Mouse (Mus musculus) heart, adult 8-10 months (tissue): ENCODE measurements around the gene Dohh. TPM values are rescaled to one million over a fixed set of nuclear protein-coding genes. Genes with fewer than 3 reads are reported as not detected.

Experiments
- DNase-seq: peaks from one replicate; pipeline ENCODE4 v3.0.0; 2022; ENCODE audit warnings: low spot score
- total RNA-seq, 4 experiments: library from RNA; stranded (reverse); gene quantifications; 2 replicates each; pipeline ENCODE4 v1.2.4; 2022

Dohh gene
- total RNA-seq, result 10 to 100 TPM; 49.1 to 55.0 (median 53.8) TPM

DNA sequence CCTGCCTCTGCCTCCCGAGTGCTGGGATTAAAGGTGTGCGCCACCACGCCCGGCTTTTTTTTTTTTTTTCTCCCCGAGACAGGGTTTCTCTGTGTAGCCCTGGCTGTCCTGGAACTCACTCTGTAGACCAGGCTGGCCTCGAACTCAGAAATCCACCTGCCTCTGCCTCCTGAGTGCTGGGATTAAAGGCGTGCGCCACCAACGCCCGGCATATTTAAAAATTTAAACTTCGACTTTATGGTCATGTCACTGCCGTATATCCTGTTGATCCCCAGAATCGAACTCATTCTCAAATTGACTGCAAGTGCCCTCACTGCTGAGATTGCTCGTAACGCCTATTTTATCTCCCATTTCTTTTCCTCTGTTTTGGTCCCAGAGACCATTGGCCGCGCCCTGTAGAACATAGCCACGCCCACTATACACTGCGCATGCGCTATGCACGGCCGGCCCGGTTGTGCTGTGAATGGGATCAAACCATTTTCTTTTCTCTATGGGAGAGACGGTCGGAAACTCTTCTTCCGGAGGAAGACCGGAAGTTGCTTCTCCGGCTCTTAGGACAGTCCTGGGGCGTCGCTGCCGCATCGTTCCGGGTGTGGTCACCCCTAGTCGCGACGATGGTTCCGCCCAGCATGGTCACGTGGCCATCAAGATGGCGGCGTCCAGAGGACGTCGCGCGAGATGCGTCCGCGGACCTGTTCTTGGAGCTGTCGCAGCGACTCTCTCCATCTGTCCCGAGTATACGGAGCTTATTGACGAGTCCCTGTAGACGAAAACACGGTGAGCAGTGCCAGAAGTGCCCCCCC, at the start of gene Dohh, which contains the start of gene Gm48551:
Dohh (plus strand) TSS at position 627 of the 803 bp plus-strand sequence.
Gm48551 (plus strand) TSS at position 665 of the 803 bp plus-strand sequence.
- DNase-seq, result peak; percentile 99

DNA sequence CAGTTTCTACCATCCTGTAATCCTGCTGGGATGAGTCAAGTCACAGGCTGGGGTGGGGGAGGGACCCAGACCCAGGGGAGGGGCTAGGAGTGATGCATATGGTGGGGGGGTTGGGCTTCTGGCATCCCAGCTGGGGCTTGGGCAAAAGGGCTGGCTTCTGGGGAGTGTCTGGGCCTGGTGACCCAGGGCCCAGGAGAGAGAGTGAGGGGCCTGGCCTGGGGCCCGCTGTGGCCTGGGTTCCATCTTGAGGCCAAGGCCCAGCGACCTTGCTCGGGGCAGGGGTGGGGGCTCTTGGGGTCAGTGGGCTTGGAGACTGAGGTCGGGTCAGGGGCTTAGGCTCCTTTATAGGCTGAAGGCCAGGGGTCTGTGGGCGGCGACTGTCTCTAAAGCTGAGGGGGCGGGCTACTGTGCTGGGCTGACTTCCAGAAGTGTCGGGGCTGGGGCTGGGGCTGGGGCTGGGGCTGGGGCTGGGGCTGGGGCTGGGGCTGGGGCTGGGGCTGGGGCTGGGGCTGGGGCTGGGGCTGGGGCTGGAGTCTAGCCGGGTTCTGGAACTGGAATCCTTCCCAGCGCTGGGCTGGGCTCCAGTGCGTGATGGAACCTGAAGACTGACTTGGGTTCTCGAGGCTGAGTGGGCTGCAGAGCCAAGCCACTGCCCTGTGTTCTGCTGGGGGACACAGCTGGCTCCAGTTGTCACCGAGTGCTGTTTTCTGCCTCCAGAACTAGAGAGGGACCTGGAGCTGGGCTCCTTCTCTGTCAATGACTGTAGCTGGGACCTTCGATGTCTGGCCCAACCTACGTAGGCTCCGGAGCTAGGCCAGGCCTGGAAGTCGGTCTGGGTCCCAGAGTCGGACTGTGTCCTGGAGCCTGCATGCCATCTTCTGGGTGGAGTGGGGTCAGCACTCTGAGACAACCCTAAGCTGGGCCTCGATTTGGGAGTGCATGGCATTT, 48.6 kb upstream of the Dohh start:
- no peak for DNase-seq

DNA sequence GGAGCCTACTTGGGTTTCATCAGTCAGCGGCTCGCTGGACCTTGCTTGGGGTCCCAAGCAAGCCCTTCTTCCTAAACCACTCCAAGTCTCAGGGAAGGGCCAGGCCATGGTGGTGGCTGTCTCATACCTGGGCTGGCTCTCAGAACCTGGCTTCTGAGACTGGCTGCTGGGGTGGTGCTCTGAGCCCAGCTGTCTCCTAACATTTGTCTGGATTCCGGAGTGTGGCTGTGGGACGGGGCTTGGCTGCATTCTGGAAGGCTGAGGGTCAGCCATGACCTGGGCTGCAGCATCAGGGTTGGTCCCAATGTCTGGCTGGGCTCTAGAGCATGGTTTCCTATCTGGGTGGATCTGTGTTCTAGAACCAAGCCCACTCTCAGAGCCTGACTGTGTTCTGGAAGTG, 47.7 kb upstream of the Dohh start:
- no peak for DNase-seq

DNA sequence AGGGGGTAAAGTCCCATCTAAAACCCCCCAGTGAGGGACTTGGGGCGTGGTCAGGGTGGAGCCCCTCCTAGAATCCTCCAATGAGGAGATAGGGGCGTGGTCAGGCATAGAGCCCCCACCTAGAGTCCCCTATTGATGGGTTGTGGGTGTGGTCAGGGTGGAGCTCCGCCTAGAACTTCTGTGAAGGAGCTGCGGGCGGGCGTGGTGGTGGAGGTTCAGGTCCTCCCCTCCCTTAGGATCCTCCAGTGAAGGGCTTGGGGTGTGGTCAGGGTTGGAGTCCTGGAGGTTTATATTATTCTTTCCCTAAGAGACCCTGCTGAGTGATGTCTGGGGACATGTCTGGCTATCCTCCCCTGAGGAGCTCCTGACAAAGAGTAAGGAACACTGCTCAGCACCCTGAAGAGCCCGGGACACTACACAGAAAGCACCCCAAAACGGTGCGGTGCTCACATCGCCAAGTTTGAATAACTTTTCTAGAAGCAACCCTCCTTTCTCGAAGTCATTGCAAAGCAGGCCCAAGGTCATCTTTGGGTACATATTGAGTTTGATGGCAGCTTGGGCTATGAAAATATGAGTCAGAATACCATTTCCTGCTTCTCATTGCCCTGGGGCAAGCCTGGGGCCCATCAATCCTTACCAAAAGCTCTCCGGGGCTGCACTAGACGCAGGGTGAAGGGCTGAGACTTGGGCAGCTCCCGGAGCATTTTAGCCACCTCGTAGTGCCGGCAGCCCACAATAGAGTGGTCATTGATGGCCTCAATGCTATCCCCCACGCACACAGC, 43.5 kb upstream of the Dohh start:
- DNase-seq, result no peak

DNA sequence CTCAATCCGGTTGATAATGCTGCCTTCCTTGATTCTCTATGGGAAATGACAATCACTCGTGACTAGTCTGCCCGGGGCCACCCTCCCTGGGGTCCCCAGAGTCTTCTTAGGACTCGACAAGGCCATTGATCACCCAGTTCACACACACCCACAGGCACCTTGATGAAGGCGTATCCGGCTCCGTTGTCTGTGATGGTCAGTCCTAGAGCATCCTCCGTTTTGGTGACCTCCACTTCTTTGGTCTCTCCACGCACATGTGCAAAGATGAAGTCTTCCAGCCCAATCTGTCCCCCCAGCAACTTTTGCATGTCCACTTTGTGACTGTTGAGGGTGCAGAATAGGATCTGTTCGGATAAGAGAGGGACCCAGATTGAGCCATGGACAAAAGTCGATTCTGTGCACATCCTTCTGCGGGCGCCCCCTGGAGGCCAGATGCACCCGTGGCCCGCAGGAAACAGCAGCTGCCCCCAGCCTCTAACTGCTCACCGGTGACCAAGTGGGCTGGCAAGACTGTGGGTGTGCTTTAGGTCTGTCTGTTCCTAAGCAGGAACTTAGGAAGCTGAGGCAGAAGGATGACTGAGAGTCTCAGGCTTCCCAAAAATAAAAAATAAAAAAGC, 42.8 kb upstream of the Dohh start:
- peak; percentile 63 for DNase-seq

DNA sequence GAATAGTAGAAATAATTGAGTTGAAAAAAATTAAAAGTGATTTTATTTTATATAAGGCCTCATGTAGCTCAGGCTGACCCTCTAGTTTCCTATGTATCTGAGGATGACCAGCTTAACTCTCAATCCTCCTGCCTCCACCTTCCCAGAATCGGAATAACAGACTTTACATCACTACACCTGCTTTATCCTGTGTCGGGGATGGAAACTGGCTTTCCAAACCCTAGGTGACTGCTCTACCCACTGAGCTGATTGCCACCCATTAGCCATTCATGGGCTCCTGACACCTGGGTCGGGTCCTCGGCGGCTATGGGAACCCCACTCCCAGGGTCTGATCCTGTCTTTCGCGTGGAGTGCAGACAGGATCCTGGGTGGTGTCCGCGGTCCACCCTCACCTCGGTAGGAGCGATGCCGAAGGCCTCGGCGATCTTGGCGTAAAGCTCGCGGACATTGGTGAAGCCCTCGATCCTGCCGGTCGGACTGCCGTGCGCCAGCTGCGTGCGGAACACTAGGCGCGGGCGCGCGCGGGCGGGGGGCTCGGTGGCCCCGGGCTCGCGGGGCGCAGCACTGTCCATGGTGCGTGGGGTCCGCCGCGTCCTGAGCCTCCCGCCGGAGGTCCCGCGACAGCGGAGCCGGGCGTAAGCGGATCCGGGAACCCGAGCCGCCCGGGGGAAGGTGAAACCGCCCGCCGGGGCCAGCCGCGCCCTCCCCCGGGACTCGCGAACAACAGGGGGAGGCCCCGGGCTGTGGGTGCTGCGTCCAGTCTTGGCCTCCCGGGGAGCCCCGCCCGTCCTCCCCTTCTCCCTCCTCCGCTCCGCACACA, 41.3 kb upstream of the Dohh start, which contains the start of gene Gipc3:
Gipc3 (minus strand) TSS at position 581 of the 820 bp plus-strand sequence.
- DNase-seq, result no peak

DNA sequence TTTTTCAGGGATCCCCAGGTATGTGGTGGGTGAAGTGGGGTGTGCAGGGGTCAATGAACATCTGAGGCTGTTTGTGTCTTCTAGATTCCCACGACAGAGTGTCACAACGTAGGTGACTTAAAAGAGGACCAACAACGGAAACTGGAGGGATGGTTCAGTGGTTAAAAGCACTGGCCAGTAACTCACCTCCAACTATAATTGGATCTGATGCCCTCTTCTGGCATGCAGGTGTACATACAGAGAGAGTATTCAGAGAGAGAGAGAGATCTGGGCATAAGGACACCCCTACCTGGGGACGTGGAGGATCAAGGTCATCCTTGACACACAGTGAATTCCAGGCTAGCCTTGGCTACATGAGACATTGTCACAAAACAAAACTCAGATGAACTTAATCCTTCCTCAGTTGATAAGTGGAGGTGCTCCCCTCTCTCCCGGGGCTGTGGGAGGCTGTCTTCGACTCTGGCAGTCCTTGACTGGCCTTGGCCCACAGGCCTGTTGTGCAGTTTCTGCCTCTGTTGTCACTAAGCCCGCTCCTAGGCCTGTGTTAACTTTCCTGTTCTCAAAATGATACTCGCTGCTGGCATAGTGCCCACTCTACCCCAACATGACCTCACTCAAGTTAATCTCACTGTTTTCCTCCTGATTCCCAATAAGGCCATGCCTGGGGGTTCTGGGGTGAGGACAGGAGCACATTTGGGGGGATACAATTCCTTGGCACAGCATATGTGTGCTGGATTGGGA, 39.6 kb upstream of the Dohh start:
- no peak for DNase-seq

DNA sequence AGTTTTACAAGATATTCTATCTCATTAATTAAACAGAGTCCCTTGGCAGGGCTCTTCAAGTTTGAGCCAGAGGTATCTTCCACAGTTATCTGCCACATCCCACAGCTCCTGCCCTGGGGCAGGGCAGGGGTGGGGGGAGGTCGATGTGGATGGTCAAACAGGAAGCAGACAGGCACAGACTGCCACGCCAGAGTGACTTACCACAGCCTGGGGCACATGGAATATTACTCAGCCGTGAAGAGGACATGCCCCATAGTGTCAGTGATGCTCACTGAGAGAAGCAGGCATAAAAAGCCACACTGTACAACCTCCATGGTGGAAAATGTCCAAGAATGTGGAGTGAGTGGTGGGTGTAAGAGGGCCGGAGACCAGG, 39.1 kb upstream of the Dohh start:
- DNase-seq, result no peak

DNA sequence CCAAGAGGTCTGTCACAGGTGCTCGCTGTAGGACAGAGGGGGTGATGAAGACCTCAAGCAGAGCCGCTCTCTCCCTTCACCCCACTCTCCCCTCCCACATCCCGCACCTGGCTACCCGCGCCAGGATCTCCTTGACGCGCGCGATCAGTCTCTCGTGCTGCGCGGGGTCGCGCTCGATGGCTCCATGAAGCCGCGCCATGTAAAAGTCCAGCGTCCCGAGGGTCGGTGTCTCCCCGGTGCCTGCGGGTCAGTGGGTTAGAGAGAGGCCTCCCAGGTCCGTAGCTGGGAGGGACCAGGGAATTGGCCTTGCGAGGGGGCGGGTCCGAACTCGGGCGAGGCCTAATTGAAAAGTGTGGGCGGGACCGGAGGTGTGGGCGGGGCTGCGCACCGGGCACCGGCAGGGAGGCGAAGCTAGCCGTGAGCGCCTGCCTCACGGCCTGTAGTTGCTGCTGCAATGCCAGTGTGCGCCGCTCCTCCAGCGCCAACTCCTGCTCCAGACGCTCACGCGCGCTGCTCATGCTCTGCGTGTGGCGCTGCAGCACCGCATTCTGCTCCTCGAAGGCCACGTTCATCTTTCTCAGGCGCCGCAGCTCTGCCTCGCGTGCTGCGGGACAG, 37.7 kb upstream of the Dohh start:
- no peak for DNase-seq

DNA sequence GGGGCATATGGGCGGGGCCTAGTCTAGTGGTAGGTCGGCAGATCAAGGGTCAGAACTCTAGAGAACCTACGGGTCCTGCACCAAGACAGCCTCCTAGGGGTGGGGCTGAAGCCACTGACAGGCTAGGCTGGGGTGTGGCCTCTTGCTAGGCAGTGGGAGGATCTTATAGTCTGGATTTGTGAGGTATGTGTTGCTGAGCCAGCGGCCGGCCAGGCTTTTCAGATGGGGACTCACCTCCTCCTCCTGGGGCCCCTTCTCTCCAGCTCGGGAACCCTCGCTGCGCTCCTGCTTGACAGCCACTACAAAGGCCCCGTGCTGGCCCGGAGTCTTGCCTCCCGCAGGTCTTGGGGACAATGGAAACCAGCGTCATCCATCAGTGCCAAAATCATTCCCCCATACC, 35.1 kb upstream of the Dohh start:
- no peak for DNase-seq

DNA sequence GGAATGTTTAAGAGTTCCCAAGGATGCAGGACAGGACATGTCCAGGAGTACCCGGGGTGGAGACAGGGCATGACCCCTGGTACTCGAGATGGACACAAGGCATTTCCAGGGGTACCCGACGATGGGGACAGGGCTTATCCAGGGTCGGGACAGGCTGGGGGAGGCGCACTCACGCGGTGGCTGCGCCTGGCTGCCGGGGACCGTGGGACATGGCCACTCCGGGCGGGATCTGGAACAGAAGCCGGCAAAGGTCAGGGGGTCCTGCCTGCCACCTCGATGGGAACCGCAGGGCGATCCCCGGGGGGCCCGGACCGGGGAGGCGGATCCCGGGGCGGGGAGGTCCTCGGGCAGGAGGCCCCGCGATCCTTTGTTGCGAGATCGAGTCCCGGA, 34.3 kb upstream of the Dohh start:
- DNase-seq, result no peak

DNA sequence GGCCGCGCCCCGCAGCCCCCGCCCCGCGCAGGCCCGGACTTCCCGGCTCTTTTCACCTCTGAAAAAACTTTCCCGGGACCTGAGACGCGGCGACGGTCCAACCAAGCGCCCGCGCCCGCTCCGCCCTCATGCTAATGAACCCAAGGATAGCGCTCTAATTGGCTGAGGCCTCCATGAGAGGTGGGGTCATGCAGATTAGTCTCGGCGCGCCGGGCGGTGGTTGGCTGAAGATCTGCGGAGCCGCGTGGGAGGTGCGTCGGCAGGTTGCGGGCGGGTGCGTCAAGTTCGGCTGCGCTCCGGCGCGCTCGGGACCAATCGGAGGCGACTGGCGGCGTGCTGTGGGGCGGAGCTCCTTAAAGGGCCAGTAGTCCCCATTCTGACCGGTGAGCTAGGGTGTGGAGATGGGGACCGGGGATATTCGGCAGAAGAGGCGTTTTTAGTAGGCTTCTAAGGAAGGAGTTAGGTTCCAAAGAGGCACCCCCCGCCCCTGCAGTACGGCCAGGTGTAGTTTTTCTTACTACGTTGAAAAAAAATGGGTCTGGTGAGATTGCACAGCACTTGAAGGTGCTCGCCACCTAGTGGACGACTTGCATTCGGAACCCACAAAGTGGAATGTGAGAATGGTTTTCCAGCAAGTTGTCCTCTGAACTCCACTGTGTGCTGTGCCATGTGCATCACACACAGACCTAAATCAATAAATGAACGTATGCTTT, 33.7 kb upstream of the Dohh start, which contains the start of gene Hmg20b:
Hmg20b (minus strand) TSS at position 130 of the 713 bp plus-strand sequence.
- peak; percentile 99 for DNase-seq

DNA sequence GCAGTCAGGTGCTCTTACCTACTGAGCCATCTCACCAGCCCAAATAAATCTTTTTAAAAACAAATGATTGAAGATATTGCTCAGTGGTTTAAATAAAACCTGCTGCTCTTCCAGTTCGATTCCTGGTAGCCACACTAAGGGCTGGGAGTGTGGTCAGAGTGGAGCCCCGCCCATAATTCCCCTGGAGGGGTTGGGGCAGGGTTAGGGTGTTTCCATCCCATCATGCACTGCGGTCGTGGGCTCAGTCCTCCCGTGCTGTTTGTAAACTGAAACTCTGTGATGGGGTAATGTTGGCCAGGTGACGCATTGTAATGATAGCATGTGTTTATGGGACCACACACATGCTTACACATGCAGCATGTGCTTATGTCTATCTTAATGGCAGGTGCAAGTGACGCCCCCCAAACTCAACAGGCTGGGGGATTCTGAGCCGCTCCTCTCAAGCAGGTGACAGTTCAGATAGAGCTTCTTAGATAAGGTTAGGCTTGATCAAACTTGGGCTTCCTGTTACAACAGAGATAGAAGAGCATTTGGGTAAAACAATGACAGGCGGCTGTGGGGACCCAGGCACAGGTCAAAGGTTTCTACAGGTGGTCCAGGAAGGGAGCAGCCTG, 32.4 kb upstream of the Dohh start:
- no peak for DNase-seq

DNA sequence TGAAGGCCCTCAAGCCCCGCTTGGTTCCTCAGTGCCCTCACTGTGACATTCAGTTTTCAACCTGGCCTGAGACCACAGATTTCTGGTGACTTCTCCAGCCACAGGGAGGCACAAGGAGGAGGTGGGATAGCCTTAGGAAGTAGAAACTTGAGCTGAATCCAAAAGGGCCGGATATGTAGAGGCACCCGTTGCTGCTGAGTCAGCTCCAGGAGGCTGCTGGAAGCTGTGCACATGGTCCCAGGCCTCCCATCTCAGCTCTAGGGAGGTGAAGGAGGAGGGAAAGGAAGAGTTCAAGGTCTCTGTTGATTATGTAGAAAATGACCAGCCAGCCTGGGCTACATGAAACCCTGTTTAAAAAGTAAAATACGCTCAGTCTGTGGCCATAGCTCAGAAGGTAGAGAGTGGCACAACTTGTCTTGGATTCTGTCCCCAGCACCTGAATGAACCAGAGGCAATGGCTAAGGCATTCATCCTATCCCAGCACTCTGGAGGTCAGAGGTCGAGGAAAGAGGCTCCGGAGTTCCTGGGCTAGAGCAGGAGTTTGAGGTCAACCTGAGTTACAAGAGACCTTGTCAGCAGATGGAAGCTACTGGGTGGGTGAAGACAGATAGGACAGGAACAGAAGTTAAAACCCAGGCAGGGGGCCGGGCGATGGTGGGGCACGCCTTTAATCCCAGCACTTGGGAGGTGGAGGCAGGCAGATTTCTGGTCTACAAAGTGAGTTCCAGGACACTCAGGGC, 29.3 kb upstream of the Dohh start:
- DNase-seq, result no peak

DNA sequence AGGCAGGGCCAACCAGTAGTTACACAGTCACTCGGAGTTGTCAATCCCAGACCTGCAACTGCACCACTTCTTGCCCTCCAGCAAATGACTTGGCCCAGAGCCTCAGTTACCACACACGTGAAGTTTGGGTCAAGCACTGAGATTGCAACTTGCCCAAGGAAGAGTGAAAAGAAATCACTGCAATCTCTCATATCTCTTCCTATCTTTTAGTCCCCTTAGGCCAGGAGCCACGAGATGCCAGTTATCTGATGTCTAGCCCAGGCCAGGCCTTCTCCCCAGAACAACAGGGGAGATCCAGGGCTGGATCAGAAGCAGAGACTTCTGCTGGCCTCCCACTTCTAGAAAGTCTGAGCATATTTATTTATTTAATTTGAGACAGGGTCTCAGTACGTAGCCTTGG, 28.7 kb upstream of the Dohh start:
- no peak for DNase-seq

DNA sequence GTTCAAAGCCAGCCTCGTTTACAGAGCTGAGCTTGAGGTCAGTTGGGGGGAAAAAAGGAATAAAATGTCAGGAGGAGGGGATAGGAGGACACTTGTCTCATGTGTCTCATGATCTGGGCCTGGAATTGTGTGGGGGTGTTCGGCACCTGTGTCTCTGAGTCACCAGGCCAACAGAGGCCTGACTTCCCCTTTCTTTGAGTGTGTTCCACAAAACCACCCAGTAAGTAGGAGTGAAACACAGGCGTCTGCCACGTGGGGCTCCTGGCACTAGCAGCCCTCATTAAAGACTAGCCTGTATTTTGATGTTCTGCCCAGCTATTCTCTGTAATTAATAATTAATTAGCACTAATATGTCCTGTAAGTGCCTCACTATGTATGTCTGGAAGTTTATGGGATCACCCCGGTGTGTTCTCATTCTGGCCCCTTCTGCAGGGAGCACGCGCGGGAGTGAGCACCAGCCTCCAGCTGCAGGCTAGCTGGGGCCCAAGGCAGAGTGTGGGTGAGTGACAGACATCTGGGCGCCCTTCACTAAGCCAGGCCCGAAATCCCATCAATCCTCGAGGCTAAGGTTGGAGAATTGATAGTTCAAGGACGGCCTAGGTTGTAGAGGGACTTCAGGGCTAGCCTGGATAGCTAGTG, 27.8 kb upstream of the Dohh start:
- no peak for DNase-seq
